Mouse (Mus musculus) CH12.LX (cell line): ENCODE results near the gene Dgkq.

Source experiments
- CTCF ChIP-seq, 2 experiments: IDR thresholded peaks in 1 of 2; conservative IDR thresholded peaks in 1 of 2; 2 replicates each; pipeline ENCODE4 v1.5.1; 2011 to 2012; ENCODE audit warnings: low read depth in 2 of 2, low read length in 2 of 2, improper control_type of control experiment in 1 of 2, inconsistent platforms in 1 of 2, mild to moderate bottlenecking in 1 of 2, moderate library complexity in 1 of 2
- EP300 ChIP-seq: IDR thresholded peaks from 2 replicates; pipeline ENCODE4 v1.6.1; 2011; ENCODE audit warnings: low read length, improper control_type of control experiment
- GABPA ChIP-seq: IDR thresholded peaks from 2 replicates; pipeline ENCODE4 v1.6.1; 2012; ENCODE audit warnings: low read depth, low read length, improper control_type of control experiment, inconsistent platforms; ENCODE audit not compliant: insufficient replicate concordance
- POLR2A ChIP-seq: IDR thresholded peaks from 2 replicates; pipeline ENCODE4 v1.6.1; 2011; ENCODE audit warnings: low read depth, mild to moderate bottlenecking, improper control_type of control experiment, low read length

DNA sequence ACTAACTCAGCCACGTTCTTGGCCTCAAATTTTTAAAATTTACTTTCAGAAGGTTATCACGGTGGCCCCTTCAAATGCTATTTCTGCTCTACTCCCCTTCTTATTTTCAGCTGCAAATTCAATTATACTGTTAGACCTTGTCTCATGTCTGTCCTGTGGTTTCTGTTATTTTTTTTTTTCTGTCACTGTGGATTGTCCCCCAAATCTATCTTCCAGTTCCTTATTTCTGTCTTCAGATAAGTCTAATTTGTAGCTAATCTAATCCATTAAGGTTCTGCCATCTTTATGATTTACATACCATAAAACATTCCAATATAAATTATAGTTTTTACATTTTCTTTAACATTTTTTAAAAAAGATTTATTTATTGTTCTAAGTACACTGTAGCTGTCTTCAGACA is 2.1 kb downstream of the Dgkq start:
- TF ChIP-seq POLR2A (no peak), CTCF (conservative IDR thresholded peaks at IDR 0.05 in 1 of 2, IDR thresholded peaks at IDR 0.05 in 1 of 2; ENCODE audit: low read depth in 2 of 2, low read length in 2 of 2) (no peak), EP300 (no peak), GABPA (no peak)
